Mouse (Mus musculus) left cerebral cortex, adult 9 months (tissue): Measurements from ENCODE around the gene Clec4a1.

Experiments used
- DNase-seq, 2 experiments: peaks; one replicate each; pipeline ENCODE4 v3.0.0; 2022; ENCODE audit warnings: low spot score in 2 of 2

The Clec4a1 gene

GRCm38 (mm10) chr6:122921451-122921850 lies at the start of gene Clec4a1:
Gene Clec4a1 (plus strand): TSS chr6:122921848.
- DNase-seq: no peak

- DNase-seq: no peak
Observed at GRCm38 (mm10) chr6:122872800-122873199, 48.8 kb upstream of the Clec4a1 start.

GRCm38 (mm10) chr6:122873871-122874719 lies 47.6 kb upstream of the Clec4a1 start, which contains the start of gene Necap1:
Gene Necap1 (plus strand): TSS chr6:122874474.
- peak; percentile 92 to 99 for DNase-seq

DNA sequence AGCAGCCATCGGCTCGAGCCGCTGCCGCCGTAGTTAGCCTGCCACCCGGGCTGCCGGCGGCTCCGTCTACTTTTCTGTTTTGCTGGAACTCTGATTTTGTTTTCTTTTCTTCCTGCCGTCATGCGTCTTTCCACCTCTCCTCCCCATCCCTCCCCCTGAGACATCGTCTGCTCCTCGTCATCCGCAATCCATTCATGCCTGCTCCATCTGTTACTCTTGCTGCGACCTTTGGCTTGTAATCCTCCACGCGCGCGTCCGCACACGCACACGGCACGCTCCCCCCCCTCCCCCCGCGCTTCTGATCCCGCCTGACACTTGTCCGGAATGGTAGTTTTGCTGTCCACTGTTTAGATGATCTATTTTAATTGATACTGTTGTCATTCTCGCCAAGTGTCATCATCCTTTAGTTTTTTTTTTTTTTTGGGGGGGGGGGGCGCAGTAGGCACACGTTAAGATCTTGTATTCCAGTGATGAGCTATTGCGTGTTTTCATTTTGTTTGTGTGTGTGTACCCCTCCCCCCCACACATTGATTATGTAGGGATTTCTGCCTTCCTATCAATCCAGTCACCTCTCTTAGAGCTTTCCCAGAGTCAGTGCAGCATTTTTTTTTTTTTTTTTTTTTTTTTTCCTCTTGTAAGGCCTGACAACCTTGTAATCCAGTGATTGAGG lies 46.8 kb upstream of the Clec4a1 start:
- DNase-seq: no peak

DNA sequence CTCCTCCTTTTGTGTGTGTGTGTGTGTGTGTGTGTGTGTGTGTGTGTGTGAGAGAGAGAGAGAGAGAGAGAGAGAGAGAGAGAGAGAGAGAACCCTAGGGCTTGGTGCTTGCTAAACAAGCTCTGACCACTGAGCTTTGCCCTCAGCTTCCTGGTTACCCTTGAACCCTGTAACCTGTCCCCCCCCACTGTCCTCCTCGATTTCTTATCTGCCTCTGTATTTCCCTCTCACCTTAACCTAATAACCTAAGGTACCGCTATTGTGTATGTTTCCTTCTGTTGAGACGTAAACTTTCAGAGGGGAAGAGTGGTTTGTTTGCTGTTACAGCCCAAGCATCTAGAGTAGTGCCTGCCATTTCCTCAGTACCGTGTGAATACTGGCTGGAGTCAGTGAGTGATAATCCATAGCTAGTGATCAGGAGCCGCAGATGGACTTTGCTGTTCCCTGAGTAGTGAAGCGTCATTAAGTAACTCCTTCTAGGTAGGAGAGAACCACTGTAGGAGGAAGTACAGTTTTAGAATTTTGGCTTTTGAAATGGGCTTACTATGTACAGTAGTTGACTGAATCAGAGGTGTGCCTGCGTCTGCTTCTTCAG lies 42.4 kb upstream of the Clec4a1 start:
- DNase-seq: no peak

- DNase-seq: no peak
Observed at GRCm38 (mm10) chr6:122879781-122880505, 41.7 kb upstream of the Clec4a1 start.

GRCm38 (mm10) chr6:122881287-122881686 lies 40.4 kb upstream of the Clec4a1 start:
- no peak for DNase-seq

DNA sequence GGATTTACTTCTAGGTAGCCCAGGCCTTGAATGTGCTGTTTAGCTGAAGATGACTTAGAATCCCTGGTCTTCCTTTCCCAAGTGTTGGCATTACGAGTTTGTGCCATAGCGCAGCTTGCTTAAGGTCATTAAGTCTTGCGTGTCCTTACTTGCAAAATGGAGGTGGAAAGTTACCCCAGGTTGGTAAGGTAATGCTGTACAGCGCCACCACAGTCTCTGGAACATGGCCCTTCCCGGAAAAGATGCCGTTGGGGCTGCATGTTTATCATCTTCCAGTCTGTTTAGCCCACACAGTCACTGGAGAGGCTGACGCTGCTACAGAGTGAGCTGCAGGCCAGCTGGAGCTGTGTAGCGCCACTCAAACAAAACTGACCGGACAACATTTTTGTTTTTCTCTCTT lies 38.0 kb upstream of the Clec4a1 start:
- DNase-seq: no peak

GRCm38 (mm10) chr6:122889599-122889998 lies 32.0 kb upstream of the Clec4a1 start:
- DNase-seq: no peak

GRCm38 (mm10) chr6:122892442-122893049 lies 29.1 kb upstream of the Clec4a1 start:
- peak in 1 of 2 experiments; percentile 73 for DNase-seq

- no peak for DNase-seq
Observed at GRCm38 (mm10) chr6:122919922-122920321, 1.7 kb upstream of the Clec4a1 start.

- DNase-seq: no peak
Observed at GRCm38 (mm10) chr6:122934845-122935244, 13.2 kb downstream of the Clec4a1 start.

DNA sequence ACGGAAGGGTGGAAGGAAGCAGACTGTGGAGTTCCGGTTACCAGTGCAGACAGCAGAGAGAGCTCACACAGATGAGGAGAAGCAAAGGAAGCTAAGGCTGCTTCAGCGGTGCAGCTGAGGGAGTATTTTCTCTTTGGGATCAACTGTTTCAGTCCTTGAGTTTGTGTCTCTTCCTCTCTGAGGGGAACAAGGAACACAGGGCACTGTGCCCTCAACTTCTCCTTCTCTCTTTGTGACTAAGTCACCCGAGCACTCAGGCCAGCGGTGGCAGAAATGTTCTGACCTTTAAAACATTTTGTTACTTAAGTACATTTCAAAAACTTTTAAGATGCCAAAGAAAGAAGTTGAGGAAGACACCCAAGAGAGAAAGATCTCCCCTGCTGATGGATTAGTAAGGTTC lies 18.0 kb downstream of the Clec4a1 start:
- DNase-seq: no peak

GRCm38 (mm10) chr6:122946760-122947159 lies 25.1 kb downstream of the Clec4a1 start:
- no peak for DNase-seq

DNA sequence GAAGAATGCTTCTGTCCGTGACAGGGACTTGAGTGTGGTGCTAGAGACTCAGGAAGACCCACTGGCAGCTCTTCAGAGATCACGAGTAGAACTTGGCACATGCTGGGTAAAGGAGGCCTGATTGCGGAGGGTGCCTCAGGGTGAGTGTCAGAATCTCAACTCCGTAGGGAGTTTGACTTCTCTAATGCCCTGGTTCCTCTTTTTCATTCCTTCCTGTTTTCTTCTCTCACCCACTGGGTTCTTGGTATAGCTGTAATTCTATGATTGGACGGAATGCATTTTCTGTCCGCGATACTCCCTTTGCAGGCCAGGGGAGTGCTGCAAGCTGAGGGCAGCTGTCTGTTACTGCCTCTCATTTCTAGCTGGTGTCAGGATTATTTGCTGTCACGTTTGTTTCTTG lies 30.8 kb downstream of the Clec4a1 start, which contains the start of gene Clec4a3:
TSS of gene Clec4a3 (plus strand) at position 115 of the 400 bp plus-strand sequence.
- peak in 1 of 2 experiments; percentile 3 for DNase-seq

DNA sequence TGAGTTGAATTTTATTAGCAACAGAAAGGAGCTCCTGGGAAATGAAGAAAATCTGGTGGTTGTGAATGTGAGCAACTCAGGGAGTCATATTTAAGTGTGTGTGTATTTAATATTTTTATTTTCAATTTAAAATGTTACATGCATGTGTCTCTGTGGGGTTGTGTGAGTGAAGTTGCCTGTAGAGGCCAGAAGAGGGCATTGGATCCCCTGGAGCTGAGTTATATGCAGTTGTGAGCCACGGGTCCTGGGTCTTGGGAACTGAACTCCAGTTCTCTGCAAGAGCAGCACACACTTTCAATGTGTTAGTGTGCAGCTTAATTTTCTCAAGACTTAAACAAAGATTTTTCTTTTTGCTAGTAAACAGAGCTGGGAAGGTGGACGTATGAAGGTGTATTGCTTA lies 42.9 kb downstream of the Clec4a1 start:
- DNase-seq: no peak

DNA sequence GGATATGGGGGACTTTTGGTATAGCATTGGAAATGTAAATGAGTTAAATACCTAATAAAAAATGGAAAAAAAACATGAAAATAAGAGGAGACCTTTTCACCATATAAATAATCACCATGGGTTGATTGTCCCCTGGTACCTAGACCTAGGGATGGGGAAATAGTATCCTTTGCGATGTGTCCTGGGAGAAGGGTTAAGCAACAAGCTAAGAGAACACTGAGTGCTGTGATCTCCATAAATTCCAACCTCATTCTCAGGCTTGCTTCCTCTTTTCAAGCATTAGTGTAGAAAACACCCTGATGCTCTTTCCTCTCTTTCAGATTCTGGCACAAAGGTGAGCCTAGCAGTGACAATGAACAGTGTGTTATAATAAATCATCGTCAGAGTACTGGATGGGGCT lies 47.4 kb downstream of the Clec4a1 start:
- no peak for DNase-seq
